Mouse (Mus musculus) left cerebral cortex, adult 18-20 months (tissue): ENCODE measurements at regions not wholly inside any gene's neighbourhood (a gene's known extent, or its start where the extent isn't known, plus 50 kb on each side); places are given as distances from the start of the nearest gene placed in this dataset.

Source experiments
- DNase-seq, 2 experiments: peaks; one replicate each; pipeline ENCODE4 v3.0.0; 2021 to 2022; ENCODE audit warnings: low spot score in 2 of 2, mixed read lengths in 1 of 2

GRCm38 (mm10) chr5:42270286-42271076 lies 202.7 kb downstream of the Gm16223 start:
- DNase-seq: peak; percentile 13 to 24

GRCm38 (mm10) chr5:42272001-42272400 lies 204.2 kb downstream of the Gm16223 start:
- peak; percentile 65 to 75 for DNase-seq

GRCm38 (mm10) chr5:42278617-42279296 lies 211.0 kb downstream of the Gm16223 start:
- DNase-seq: no peak
